Mouse (Mus musculus) left cerebral cortex, postnatal 14 days (tissue): Measurements from ENCODE around the gene Heatr9. TPM values are rescaled to one million over a fixed set of nuclear protein-coding genes. Genes with fewer than 3 reads are reported as not detected.
A peak's percentile ranks its signal among the peaks of the same experiment; 100 is the strongest.
"Not testable (repeated sequence)": the region's sequence is repeated elsewhere in the genome, so short reads cannot be mapped to it uniquely, and the experiment has no call there.

Experiments used
- DNase-seq, 2 experiments: peaks; one replicate each; pipeline ENCODE4 v3.0.0; 2021 to 2022; ENCODE audit warnings: low spot score in 2 of 2, mixed read lengths in 1 of 2
- intact Hi-C: fragments of 180-260 bp; cut with DNase I; formaldehyde crosslinking; loops from one replicate; pipeline ENCODE4 v1.15.1; 2025
- long read RNA-seq, 2 experiments: library from polyadenylated mRNA; stranded (forward); transcript quantifications; one replicate each; pipeline ENCODE4 v2.0.0; 2021
- total RNA-seq, 2 experiments: library from RNA; stranded (reverse); gene quantifications; 2 replicates each; pipeline ENCODE4 v1.2.3; 2021

The Heatr9 gene
- not detected for total RNA-seq
- long read RNA-seq, experiment 1: 0 reads
- long read RNA-seq, experiment 2: 0 reads

DNA sequence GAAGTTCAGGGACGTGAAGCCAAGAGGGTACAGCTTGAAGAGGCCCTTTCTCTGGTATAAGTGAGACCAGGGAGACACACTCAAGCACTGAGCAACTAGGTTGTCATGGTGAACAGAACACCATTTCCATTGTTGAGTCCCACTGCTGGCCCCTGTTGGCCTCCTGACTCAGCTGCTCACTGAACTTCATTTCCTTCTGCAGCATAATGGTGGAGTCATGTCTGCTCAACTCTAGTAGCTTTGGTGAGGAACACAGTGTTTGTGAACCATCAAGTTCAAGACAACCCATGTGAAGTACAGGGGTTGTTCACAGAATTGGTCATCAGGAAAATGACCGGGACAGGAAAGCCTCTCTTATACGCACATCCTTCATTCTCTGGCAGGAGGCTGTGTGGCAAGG is at the start of gene Heatr9:
TSS of gene Heatr9 (minus strand) at position 101 of the 400 bp plus-strand sequence.
- DNase-seq: no peak
- intact Hi-C loops: no loop called here

DNA sequence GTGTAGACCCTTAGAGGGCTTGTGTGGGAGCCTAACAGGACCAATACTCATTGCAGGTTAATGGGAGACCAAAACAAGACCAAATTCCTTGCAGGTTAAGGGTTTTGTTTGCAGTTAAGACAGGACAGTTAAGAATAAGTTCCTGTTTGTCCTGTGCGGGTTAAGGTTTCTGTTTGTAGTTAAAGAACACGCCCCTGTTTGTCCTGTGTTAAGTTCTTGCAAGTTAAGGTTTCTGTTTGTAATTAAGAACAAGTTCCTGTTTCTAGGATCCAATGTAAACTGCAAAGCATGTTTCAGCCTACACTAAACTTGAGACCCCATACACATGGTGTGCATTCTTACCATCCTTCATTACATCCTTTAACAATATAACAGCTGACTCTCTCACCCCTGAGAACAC is 48.2 kb upstream of the Heatr9 start:
- intact Hi-C loops: no loop called here
- no peak for DNase-seq

DNA sequence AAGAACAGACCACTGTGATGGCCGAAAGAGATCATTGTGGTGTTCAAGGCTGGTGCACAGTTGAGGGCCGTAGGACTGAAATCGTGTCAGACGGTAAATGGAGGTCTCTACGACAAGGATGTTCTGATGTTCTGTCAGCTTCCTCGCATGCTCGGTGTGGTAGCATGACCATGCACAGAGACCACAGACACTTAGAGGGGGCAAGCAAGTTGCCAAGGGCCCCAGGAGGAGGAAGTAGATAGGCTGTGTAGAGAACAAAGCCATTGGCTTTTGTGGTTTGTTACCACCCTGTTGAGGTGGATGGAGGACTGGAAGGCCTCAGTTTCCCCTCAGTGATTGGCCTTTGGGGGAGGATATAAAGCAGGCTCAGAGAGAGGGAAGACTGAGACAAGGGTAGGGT is 47.3 kb upstream of the Heatr9 start:
- no peak for DNase-seq
- intact Hi-C loops: no loop called here

- intact Hi-C loops: no loop called here
- DNase-seq: no peak
Observed at GRCm38 (mm10) chr11:83568786-83569185, 46.8 kb upstream of the Heatr9 start.

DNA sequence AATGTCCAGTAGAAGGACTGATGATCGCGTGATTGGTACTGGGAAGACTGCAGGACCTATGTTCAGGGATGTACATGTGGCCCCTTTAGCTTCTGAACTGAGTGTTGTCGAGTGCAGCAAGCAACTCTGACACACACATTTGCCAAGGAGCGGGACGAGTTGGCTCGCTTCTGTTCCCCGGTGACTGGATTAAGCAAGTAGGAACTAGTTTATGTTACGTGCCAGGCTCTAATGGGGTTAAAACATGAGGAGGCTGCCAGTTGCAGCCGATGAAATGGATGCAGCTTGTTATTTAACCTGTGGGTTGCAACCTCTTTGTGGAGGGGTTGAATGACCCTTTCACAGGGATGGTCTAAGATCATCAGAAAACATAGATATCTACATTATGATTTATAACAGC is 46.1 kb upstream of the Heatr9 start:
- intact Hi-C loops: no loop called here
- no peak for DNase-seq

DNA sequence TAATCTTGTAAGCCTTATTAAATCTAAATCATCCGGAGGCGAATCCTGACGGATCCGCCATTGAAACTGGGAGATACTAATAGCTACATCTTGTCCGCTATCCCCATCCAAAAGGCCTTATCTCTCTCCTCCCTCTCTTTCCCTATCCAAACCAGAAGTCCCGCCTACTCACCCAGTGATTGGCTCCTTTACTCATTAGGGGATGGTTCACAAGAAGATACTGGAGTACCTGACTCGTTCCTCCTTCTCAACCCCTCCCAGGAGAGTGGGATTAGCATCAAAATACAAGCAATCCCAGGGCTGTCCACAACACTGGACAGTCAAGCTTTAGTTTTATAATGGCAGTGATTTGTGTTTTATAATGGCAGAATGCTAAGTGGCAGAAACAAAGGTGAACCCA is 45.3 kb upstream of the Heatr9 start:
- DNase-seq: no peak
- intact Hi-C loops: no loop called here

DNA sequence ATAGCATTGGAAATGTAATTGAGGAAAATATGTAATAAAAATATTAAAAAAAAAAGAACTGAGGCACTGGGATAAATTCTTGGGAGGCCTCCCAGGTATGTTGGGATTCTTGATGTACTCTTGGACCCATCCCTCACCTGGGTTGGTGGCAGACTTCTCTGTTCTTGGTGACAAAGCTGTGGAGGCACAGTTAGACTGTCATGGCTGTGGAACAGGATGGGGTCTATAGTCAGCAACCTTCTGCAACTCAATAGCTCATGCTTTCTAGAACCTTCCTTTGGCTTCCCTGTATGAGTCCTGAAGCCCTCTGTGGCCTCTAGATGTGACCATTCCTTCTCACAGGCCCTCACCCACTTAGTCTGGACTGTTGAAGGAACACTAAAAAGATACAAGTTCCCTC is 44.6 kb upstream of the Heatr9 start:
- DNase-seq: no peak
- intact Hi-C loops: no loop called here

DNA sequence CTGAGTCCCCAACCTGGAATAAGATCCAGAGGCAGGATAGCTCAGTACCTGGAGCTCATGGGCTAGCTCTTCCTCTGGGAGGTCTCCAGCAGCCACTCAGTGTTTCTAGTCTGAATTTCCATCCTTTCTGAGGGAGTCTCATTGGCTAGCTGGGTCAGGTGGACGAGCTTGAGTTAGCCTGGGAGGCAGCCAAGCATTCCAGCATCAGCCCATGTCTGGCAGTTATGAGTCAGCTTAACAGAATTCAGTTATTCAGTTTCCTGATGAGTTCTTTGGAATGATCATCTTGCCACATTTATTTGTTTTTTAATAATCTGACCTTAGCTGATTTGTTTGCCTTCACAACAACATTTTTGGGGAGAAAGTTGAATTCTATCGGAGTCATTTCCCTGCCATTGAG is 41.8 kb upstream of the Heatr9 start:
- intact Hi-C loops: no loop called here
- peak; percentile 15 to 55 for DNase-seq

- no peak for DNase-seq
- intact Hi-C loops: no loop called here
Observed at GRCm38 (mm10) chr11:83562311-83562887, 40.4 kb upstream of the Heatr9 start.

DNA sequence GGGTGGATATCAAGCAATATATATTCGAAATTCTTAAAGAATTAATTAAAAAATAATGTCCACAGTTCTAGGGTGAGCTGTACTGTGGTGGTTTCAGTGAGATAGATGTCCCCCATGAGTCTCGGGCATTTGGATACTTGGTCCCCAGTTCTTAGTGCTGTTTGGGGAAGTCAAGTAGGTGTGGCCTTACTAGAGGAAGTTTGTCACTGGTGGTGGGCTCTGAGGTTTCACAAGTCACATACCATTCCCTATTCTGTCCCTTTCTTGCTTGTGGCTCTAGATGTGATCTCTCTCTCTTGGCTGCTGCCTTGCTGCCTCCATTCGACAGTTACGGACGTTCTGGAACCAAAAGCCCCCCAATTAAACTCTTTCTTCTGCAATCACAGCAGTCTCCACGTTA is 38.4 kb upstream of the Heatr9 start:
- intact Hi-C loops: no loop called here
- DNase-seq: peak in 1 of 2 experiments; percentile 16

DNA sequence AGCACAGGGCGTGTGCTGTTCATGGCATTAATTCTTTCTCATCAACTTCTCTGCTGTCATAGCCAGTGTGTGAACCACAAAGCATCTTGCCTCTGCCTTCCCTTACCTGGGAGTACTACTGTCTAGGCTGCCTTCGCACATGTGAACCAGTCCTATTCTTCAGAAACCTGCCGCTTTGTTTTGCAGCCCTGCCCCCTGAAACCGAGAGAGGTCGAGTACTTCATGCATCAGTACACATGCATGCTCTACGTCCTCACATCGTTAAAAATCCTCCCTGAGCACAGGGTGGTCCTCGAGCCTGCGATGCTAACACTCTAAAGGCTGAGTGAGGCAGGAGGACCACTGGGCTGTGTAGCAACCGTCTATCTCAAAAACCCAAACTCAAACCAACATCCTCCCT is 35.1 kb upstream of the Heatr9 start:
- intact Hi-C loops: no loop called here
- no peak for DNase-seq

- peak; percentile 49 to 91 for DNase-seq
- intact Hi-C loops: loop anchor here (1.0 kb wide), 1 partner anchor 183 kb away; no protein-coding TSS in a partner anchor
Observed at GRCm38 (mm10) chr11:83556085-83556781, 34.3 kb upstream of the Heatr9 start.

GRCm38 (mm10) chr11:83551668-83552067 is 29.7 kb upstream of the Heatr9 start:
- DNase-seq: no peak
- intact Hi-C loops: no loop called here

- DNase-seq, intact Hi-C loops: not testable (repeated sequence)
Observed at GRCm38 (mm10) chr11:83551037-83551436, 29.1 kb upstream of the Heatr9 start.

DNA sequence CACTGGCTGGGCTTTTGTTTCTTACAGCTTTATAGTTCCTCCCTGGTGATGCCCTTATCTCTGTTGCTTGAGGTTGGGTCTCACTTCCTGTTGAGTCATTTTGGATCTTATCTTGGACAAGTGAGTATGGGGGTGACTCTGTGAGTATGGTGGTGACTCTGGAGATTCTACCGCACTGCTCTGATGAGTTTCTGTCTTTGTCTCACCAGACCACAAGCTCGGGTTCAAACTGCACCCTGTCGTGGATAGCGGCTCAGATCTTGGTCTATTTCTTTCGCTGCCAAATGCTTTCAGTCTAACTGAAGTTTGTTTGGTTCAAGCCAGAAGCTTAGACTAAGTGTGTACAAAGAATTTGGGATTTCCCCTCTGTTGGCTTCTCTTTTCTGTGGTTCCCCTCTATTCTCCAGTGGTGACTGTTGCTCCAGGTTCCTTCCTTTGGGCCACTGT is 28.2 kb upstream of the Heatr9 start:
- intact Hi-C loops: no loop called here
- no peak for DNase-seq

DNA sequence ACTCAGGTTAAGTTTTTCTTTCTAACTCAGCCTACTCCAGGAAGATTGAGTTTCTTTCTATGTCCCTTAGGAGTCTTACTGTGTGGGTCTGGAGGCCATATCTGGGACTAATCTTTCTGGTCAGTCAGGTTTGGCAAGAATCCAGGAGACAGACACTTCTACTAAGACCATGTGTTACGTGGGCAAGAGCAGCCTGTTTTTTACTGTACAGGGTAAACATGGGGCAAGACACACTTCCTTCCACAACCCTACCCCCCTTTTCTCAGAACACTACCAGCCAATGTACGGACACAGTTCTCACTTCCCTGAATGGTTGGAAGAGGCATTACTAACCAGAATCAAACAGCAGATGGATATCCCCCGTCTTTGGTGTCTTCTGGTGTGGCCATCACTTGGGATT is 22.2 kb upstream of the Heatr9 start:
- intact Hi-C loops: no loop called here
- peak in 1 of 2 experiments; percentile 32 for DNase-seq

- DNase-seq: no peak
- intact Hi-C loops: no loop called here
Observed at GRCm38 (mm10) chr11:83541415-83541814, 19.4 kb upstream of the Heatr9 start.

DNA sequence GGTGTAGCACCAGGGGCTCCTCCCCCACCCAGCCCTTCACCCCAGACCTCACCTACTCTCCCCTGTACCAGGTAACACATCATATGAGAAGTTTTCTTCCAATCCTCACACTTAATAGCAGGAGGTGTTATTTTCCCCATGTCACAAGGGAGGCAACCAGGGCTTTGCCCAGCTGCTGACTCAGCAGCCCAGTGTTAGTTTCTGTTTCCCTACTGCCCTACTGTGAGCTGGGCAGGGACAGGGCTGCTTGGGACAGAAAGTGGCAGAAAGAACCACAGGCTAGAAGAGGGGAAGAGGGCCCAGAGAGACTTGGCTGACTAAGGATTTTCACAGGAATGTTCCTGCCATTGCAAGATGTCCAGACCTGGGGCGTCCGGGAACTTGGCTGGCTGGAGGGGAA is 19.0 kb upstream of the Heatr9 start:
- intact Hi-C loops: no loop called here
- no peak for DNase-seq

DNA sequence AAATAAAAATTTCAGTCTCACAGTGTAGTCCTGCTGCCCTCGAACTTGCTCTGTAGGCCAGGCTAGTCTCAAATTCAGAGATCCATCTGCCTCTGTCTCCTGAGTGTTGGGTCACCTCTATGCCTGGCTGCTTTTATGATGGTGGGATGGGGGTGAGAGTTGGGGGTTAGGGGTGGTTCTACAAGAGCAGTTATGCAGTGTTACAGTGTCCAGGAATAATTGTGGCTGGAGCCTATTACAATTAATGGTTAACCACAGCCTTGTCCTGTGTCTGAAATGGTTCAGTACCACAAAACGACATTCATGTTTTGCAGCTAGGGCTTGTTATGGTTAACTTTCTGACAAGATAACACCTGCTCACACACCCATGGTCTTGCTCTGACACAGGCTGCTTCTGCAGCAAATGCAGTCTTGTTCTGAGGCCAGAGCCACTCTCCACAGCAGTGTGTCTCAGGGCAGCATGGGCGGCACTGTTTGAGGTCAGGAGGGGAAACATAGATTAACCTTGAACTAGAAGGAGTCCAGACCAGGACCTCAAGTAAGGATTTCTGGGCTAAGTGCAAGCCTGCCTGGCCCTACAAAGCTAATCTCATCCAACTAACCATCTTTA is 16.8 kb upstream of the Heatr9 start:
- DNase-seq: no peak
- intact Hi-C loops: no loop called here

- DNase-seq: no peak
- intact Hi-C loops: no loop called here
Observed at GRCm38 (mm10) chr11:83536831-83537230, 14.9 kb upstream of the Heatr9 start.
